Mouse (Mus musculus) stomach, postnatal 0 days (tissue): ENCODE measurements around the gene Prodh2. TPM values are rescaled to one million over a fixed set of nuclear protein-coding genes. Genes with fewer than 3 reads are reported as not detected.

Experiments
- ATAC-seq: fragments of 200-750 bp; cut with Nextera tagmentation; 2 replicates; pipeline ENCODE4 v1.8.0; 2017; ENCODE audit not compliant: low FRiP score, low TSS enrichment
- DNase-seq: peaks from one replicate; pipeline ENCODE4 v3.0.0-alpha.2; 2016; ENCODE audit warnings: low spot score
- H3K27ac ChIP-seq: fragments of 300-500 bp; sonication (generic); replicated peaks from 2 replicates; pipeline ENCODE4 v1.5.1; 2014; ENCODE audit warnings: mild to moderate bottlenecking, control low read depth
- H3K27me3 ChIP-seq: fragments of 300-500 bp; sonication (generic); 2 replicates; pipeline ENCODE4 v1.6.1; 2014; ENCODE audit warnings: low read length; ENCODE audit not compliant: control insufficient read depth, insufficient read depth
- H3K36me3 ChIP-seq: fragments of 300-500 bp; sonication (generic); 2 replicates; pipeline ENCODE4 v1.6.1; 2014; ENCODE audit warnings: low read length, mixed read lengths; ENCODE audit not compliant: control insufficient read depth, insufficient read depth
- H3K4me1 ChIP-seq: fragments of 300-500 bp; sonication (generic); replicated peaks from 2 replicates; pipeline ENCODE4 v1.6.1; 2014; ENCODE audit warnings: antibody characterized with exemption; ENCODE audit not compliant: control insufficient read depth, insufficient read depth
- H3K4me2 ChIP-seq: fragments of 300-500 bp; sonication (generic); replicated peaks from 2 replicates; pipeline ENCODE4 v1.6.1; 2014; ENCODE audit warnings: low read depth, mild to moderate bottlenecking, control low read depth, moderate library complexity
- H3K4me3 ChIP-seq: fragments of 300-500 bp; sonication (generic); 2 replicates; pipeline ENCODE4 v1.5.1; 2014; ENCODE audit warnings: low read depth, low read length, control low read depth
- H3K9ac ChIP-seq: fragments of 300-500 bp; sonication (generic); 2 replicates; pipeline ENCODE4 v1.6.1; 2014; ENCODE audit warnings: mild to moderate bottlenecking, low read length, control low read depth, mixed read lengths
- H3K9me3 ChIP-seq: fragments of 300-500 bp; sonication (generic); 2 replicates; pipeline ENCODE4 v1.6.1; 2016; ENCODE audit warnings: low read length; ENCODE audit not compliant: control insufficient read depth
- CTCF ChIP-seq: IDR thresholded peaks from 2 replicates; pipeline ENCODE4 v1.5.1; 2016; ENCODE audit warnings: antibody characterized with exemption, low read depth, mild to moderate bottlenecking, moderate library complexity
- EP300 ChIP-seq: optimal IDR thresholded peaks from 2 replicates; pipeline ENCODE3; 2016; ENCODE audit warnings: antibody characterized with exemption
- WGBS: fragments of 180-500 bp; shearing (Covaris S2); extraction: QIAGEN DNeasy Blood & Tissue Kit; methylation state at CpG from one replicate; pipeline ENCODE4 v1.1.7; 2014; 5-methylcytosine and 5-hydroxymethylcytosine counted together
- polyA plus RNA-seq: library from polyadenylated mRNA; unstranded; fragments of >200 nt; fragmentation: Nextera tagmentation; extraction: Ambion mirVana; gene quantifications from 2 replicates; pipeline ENCODE4 v1.2.1, GENCODE M21; 2015

Gene Prodh2
- polyA plus RNA-seq, 1 experiment from 2014 or later = 0.42 TPM

DNA sequence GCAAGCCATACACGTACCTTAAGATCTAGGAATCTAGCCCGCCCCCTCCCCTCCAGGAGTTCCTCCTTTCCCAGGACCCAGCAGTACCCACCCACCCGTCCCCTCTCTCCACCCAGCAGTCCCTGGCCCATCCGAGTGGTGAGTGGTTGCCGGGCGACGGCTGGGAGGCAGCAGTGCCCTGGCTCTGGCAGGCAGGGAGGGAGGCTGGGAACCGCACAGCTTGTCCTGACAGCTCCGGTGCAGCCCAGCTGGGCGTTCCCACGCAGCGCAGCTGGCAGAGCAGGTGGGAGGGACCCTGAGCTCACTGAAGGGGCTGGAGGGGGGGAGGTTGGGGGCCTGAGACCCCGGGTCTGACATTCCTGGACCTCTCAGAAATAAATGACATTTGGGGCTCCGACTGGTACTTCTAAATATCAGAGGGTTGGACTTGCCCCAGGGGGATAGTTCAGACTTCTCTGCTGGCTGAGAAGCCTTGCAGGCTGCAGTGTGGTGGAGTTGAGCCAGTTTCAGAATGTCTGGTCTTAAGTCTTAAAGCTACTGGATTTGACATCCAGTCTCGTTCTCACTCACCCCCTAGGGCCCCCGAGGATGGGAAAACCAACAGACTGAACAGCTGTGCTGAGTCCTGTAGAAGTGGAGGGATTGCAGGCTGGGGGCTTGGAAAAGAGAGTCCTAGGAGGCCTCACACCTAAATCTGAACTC is 35.6 kb upstream of the Prodh2 start, which contains the start of the genes Kirrel2 and Nphs1:
Kirrel2 (minus strand) TSS at position 62 of the 702 bp plus-strand sequence.
Nphs1 (plus strand) TSS at position 687 of the 702 bp plus-strand sequence.
- Histone ChIP-seq H3K27ac (no peak within 1 kb of the TSS), H3K9ac (no peak within 1 kb of the TSS), H3K36me3 (no peaks in the 10 kb centered on the region), H3K27me3 (peaks cover 23% of the 10 kb centered on the region), H3K4me2 (peak within 1 kb of the TSS; percentile 34), H3K9me3 (no peaks in the 10 kb centered on the region), H3K4me3 (peak within 1 kb of the TSS; percentile 6; the same call in 1 of the 2 replicates), H3K4me1 (0 out of 2 replicates have a peak, but pooled peaks cover 2% of the 10 kb centered on the region)
- peak; percentile 33 for DNase-seq
- no peak for TF ChIP-seq EP300
- no peak for TF ChIP-seq CTCF
- 3% methylated on average over 16 of the region's 16 CpGs for WGBS
- ATAC-seq = peak; percentile 53; the same call in 1 of the 2 replicates

DNA sequence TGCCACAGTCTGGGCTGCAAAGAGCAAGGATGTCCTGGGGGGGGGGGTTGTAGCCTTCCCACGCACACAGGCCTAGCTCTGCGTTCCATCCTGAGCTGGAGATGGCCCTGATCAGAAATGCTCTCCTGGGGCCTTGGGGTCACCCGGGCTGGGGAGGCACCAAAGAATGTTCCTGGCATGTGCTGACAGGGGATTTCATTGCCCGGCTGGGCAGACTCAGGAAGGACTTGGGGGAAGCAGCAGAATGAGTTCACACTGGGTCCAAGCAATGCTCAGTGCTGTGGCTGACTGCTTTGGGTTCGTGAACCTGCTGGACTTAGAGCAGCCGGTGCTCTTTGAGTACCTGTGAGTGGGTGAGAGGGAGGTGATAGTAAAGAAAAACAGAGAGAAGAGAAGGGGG is 33.9 kb upstream of the Prodh2 start:
- no peak overlapping the region for H3K4me2 ChIP-seq
- peaks cover 20% of the 10 kb centered on the region for H3K27me3 ChIP-seq
- H3K4me1 ChIP-seq = no peaks in the 10 kb centered on the region
- no peaks in the 10 kb centered on the region for H3K36me3 ChIP-seq
- DNase-seq (no peak), ATAC-seq (no peak)
- TF ChIP-seq EP300 (no peak), CTCF (no peak)
- no peak overlapping the region for H3K4me3 ChIP-seq
- WGBS = 41% methylated on average over 6 of the region's 6 CpGs
- no peak overlapping the region for H3K27ac ChIP-seq
- H3K9me3 ChIP-seq = no peaks in the 10 kb centered on the region
- no peak overlapping the region for H3K9ac ChIP-seq

DNA sequence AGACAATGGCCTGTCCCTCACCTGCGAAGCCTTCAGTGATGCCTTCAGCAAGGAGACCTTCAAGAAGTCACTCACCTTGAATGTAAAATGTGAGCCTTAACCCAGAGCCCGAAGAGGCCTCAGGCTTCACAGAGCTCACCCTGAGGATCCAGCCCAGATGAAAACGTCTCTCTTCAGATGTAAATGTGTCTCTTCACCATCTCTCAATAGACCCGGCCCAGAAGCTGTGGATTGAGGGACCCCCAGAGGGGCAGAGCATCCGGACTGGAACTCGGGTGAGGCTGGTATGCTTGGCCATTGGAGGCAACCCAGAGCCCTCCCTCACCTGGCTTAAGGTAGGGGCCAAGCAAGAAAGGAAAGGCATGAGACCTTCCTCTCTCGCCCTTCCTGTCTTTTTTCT is 29.9 kb upstream of the Prodh2 start:
- DNase-seq (no peak), ATAC-seq (no peak)
- Histone ChIP-seq H3K9ac (no peak overlapping the region), H3K36me3 (no peaks in the 10 kb centered on the region), H3K4me3 (no peak overlapping the region), H3K27me3 (peaks cover 12% of the 10 kb centered on the region; the same call in 1 of the 2 replicates), H3K27ac (no peak overlapping the region), H3K4me1 (no peaks in the 10 kb centered on the region), H3K4me2 (no peak overlapping the region), H3K9me3 (no peaks in the 10 kb centered on the region)
- TF ChIP-seq EP300 (no peak), CTCF (no peak)
- 35% methylated on average over 7 of the region's 7 CpGs for WGBS

DNA sequence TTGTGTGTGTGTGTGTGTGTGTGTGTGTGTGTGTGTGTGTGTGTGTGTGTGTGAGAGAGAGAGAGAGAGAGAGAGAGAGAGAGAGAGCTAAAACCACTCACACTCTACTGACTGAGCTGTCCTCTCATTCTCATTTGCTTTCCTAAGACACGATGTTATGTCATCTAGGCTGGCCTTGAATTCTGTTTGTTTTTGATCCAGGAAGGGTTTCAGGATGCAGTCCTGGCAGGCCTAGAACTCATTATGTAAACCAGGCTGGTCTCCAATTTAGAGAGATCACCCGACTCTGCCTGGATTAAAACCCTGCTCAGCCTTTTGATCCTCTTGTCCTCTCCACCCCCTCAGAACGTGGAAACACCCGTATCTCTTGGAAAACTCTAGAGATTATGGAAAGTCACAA is 29.4 kb upstream of the Prodh2 start:
- Histone ChIP-seq H3K27me3 (peaks cover 12% of the 10 kb centered on the region; the same call in 1 of the 2 replicates), H3K36me3 (no peaks in the 10 kb centered on the region), H3K9me3 (no peaks in the 10 kb centered on the region), H3K4me3 (no peak overlapping the region), H3K4me2 (no peak overlapping the region), H3K4me1 (no peaks in the 10 kb centered on the region), H3K27ac (no peak overlapping the region), H3K9ac (no peak overlapping the region)
- WGBS = 19% methylated on average over 4 of the region's 4 CpGs
- DNase-seq (no peak), ATAC-seq (no peak)
- TF ChIP-seq EP300 = no peak
- TF ChIP-seq CTCF = no peak

- ATAC-seq (no peak), DNase-seq (no peak)
- H3K9me3 ChIP-seq = no peaks in the 10 kb centered on the region
- no peak overlapping the region for H3K4me2 ChIP-seq
- H3K27me3 ChIP-seq = peaks cover 12% of the 10 kb centered on the region; the same call in 1 of the 2 replicates
- no peak overlapping the region for H3K9ac ChIP-seq
- H3K4me3 ChIP-seq = no peak overlapping the region
- TF ChIP-seq EP300 (no peak), CTCF (no peak)
- H3K27ac ChIP-seq = no peak overlapping the region
- no peaks in the 10 kb centered on the region for H3K36me3 ChIP-seq
- no peaks in the 10 kb centered on the region for H3K4me1 ChIP-seq
- WGBS = 15% methylated on average over 6 of the region's 6 CpGs
Measured at GRCm38 (mm10) chr7:30464816-30465300, 28.6 kb upstream of the Prodh2 start.

- DNase-seq (peak; percentile 53), ATAC-seq (no peak)
- H3K9ac ChIP-seq = no peak overlapping the region
- no peaks in the 10 kb centered on the region for H3K27me3 ChIP-seq
- WGBS = 46% methylated on average over 5 of the region's 5 CpGs
- H3K4me3 ChIP-seq = no peak overlapping the region
- no peaks in the 10 kb centered on the region for H3K9me3 ChIP-seq
- H3K36me3 ChIP-seq = no peaks in the 10 kb centered on the region
- H3K27ac ChIP-seq = no peak overlapping the region
- TF ChIP-seq EP300 = no peak
- peak; percentile 71 for TF ChIP-seq CTCF
- H3K4me2 ChIP-seq = no peak overlapping the region
- H3K4me1 ChIP-seq = no peaks in the 10 kb centered on the region
Measured at GRCm38 (mm10) chr7:30472411-30472810, 21.0 kb upstream of the Prodh2 start.
